Comparison of ENCODE assay signal across 14 mouse cellular contexts in genomic region chr3:21963733-21964351, GRCm38 (mm10).
A peak's percentile ranks its signal among the peaks of the same experiment; 100 is the strongest.
DNase-seq lines count a peak whose midpoint lies in the region; ATAC-seq lines count a peak whose summit lies in the region.
"Had no signal": no experiment of that assay in that cellular context is flagged by ENCODE, and none has a peak within 500 bp of the region (broad histone marks: within the 10 kb centered on the region; RNA-seq: fewer than 3 reads in every experiment).

No protein-coding gene starts in this region.

- H3K9ac ChIP-seq in intestine, embryonic 14.5 days (ENCODE audit: low read length), result no peak overlapping the region
- no peak overlapping the region for H3K9ac ChIP-seq in intestine, embryonic 15.5 days
- no peak overlapping the region for H3K9ac ChIP-seq in heart, embryonic 12.5 days
- H3K9ac ChIP-seq: limb, embryonic 13.5 days; midbrain, embryonic 12.5 days had no signal

- ATAC-seq in intestine, embryonic 14.5 days (replicated peaks; ENCODE audit: low FRiP score, low TSS enrichment, low read depth), result no peak
- ATAC-seq in intestine, embryonic 15.5 days, result no peak
- ATAC-seq in heart, embryonic 12.5 days (ENCODE audit: insufficient number of reproducible peaks, low FRiP score), result peak; percentile 61
- ATAC-seq in cerebellum, adult (ENCODE audit: insufficient number of reproducible peaks, low FRiP score, low TSS enrichment), result no peak
- no peak for ATAC-seq in erythroblast, adult 5-6 weeks (replicated peaks; ENCODE audit: low FRiP score, poor library complexity, severe bottlenecking)
- ATAC-seq: hindbrain, postnatal 0 days had no signal

- H3K9me3 ChIP-seq in intestine, embryonic 14.5 days (ENCODE audit: control insufficient read depth, low read length), result no peaks in the 10 kb centered on the region
- no peaks in the 10 kb centered on the region for H3K9me3 ChIP-seq in intestine, embryonic 15.5 days
- no peaks in the 10 kb centered on the region for H3K9me3 ChIP-seq in heart, embryonic 12.5 days (replicated peaks)
- H3K9me3 ChIP-seq: limb, embryonic 13.5 days; midbrain, embryonic 12.5 days had no signal

- no peak for DNase-seq in intestine, embryonic 14.5 days (ENCODE audit: low spot score)
- peak; percentile 73 for DNase-seq in 3134 (ENCODE audit: extremely low read depth, insufficient read length, low spot score)
- peak; percentile 94 for DNase-seq in Muller cell, postnatal 12 days (ENCODE audit: inconsistent ontology term)
- DNase-seq in layer of hippocampus, postnatal 10 days (ENCODE audit: low spot score in 2 of 2), result no peak
- DNase-seq: cerebellum, adult 11 months; thymus, adult 2 months had no signal

- no peaks in the 10 kb centered on the region for H3K27me3 ChIP-seq in intestine, embryonic 14.5 days (replicated peaks; ENCODE audit: control insufficient read depth, insufficient read depth, low read length)
- no peaks in the 10 kb centered on the region for H3K27me3 ChIP-seq in intestine, embryonic 15.5 days (replicated peaks)
- H3K27me3 ChIP-seq in heart, embryonic 12.5 days (replicated peaks), result no peaks in the 10 kb centered on the region
- H3K27me3 ChIP-seq: limb, embryonic 13.5 days; midbrain, embryonic 12.5 days had no signal

- H3K4me3 ChIP-seq in intestine, embryonic 14.5 days (ENCODE audit: low read depth, low read length), result no peak overlapping the region
- H3K4me3 ChIP-seq in intestine, embryonic 15.5 days (replicated peaks), result no peak overlapping the region
- H3K4me3 ChIP-seq in heart, embryonic 12.5 days, result no peak overlapping the region
- H3K4me3 ChIP-seq: layer of hippocampus, adult 2 months; limb, embryonic 13.5 days; midbrain, embryonic 12.5 days had no signal

- H3K4me2 ChIP-seq in intestine, embryonic 14.5 days (ENCODE audit: low read length), result no peak overlapping the region
- H3K4me2 ChIP-seq in intestine, embryonic 15.5 days (replicated peaks), result no peak overlapping the region
- no peak overlapping the region for H3K4me2 ChIP-seq in heart, embryonic 12.5 days
- H3K4me2 ChIP-seq: limb, embryonic 13.5 days; midbrain, embryonic 12.5 days had no signal

- WGBS in intestine, embryonic 14.5 days, result 85% methylated on average over 1 of the region's 1 CpGs
- 79% methylated on average over 1 of the region's 1 CpGs for WGBS in intestine, embryonic 15.5 days
- WGBS in heart, embryonic 12.5 days, result 61% methylated on average over 1 of the region's 1 CpGs

- H3K36me3 ChIP-seq in intestine, embryonic 14.5 days (ENCODE audit: control insufficient read depth, insufficient read depth, low read length), result no peaks in the 10 kb centered on the region
- no peaks in the 10 kb centered on the region for H3K36me3 ChIP-seq in intestine, embryonic 15.5 days
- H3K36me3 ChIP-seq in heart, embryonic 12.5 days, result no peaks in the 10 kb centered on the region
- H3K36me3 ChIP-seq: limb, embryonic 13.5 days; midbrain, embryonic 12.5 days had no signal

- peaks cover 17% of the 10 kb centered on the region for H3K4me1 ChIP-seq in intestine, embryonic 14.5 days (replicated peaks; ENCODE audit: control insufficient read depth, insufficient read depth, low read length)
- H3K4me1 ChIP-seq in intestine, embryonic 15.5 days (replicated peaks), result peaks cover 8% of the 10 kb centered on the region
- H3K4me1 ChIP-seq in heart, embryonic 12.5 days (replicated peaks), result peaks cover 32% of the 10 kb centered on the region

- H3K27ac ChIP-seq in intestine, embryonic 14.5 days (ENCODE audit: low read depth), result 0 out of 2 replicates have a peak overlapping the region, but pooled peaks have one; percentile 4
- no peak overlapping the region for H3K27ac ChIP-seq in intestine, embryonic 15.5 days
- peak overlapping the region; percentile 82 for H3K27ac ChIP-seq in heart, embryonic 12.5 days (ENCODE audit: poor library complexity, severe bottlenecking)
- H3K27ac ChIP-seq: hindbrain, postnatal 0 days; layer of hippocampus, adult 2 months; limb, embryonic 13.5 days; midbrain, embryonic 12.5 days had no signal

Comparison
In these comparisons a context has a peak if more than half of its experiments do, and no peak if none do; other contexts are left out.
1. DNase-seq: peak in 3134 (single experiment) and Muller cell, postnatal 12 days (single experiment); none in intestine, embryonic 14.5 days (single experiment) and layer of hippocampus, postnatal 10 days (0 of 2).